Mouse (Mus musculus): ENCODE measurements at regions not wholly inside any gene's neighbourhood (a gene's known extent, or its start where the extent isn't known, plus 50 kb on each side); places are given as distances from the start of the nearest gene placed in this dataset.
"Not testable (repeated sequence)": the region's sequence is repeated elsewhere in the genome, so short reads cannot be mapped to it uniquely, and the experiment has no call there.

DNA sequence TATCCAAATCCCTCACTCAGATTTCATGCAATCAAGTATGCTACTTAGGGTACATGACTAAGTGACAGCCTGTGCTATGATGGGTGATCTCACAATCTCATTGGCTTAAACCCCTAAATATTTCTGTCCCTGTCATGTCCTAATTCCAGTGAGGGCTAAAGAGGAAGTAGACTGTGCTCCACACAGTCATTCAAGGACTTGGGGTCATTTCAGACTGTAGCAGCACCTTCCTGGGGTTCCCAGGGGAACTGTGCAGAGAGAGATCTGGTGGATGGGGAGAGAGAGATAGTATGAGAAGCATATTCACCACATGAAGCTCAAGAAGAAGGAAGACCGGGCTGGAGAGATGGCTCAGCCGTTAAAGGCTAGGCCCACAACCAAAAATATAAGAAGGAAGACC, 100.7 kb downstream of the H2al2a start:
- DNase-seq, result no peak

DNA sequence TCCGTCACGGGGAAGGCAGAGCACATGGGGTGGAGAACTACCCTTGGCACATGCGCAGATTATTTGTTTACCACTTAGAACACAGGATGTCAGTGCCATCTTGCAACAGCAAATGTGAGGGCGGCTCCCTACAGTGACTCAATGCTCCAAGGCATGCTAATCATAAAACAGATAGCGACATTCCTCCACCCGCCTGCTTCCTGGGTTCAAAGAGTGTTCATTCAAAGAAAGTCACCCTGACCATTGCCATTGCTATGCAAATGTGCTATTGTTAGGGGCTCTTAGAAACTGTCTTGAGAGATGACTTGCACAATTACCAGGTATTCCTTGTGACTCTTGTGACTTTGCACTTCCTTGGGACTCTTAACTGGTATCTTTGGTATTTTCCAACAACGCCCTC, 104.1 kb downstream of the H2al2a start:
- not testable (repeated sequence) for DNase-seq

- DNase-seq, result no peak
Measured at GRCm38 (mm10) chr2:17887699-17888098, 109.1 kb downstream of the H2al2a start.

DNA sequence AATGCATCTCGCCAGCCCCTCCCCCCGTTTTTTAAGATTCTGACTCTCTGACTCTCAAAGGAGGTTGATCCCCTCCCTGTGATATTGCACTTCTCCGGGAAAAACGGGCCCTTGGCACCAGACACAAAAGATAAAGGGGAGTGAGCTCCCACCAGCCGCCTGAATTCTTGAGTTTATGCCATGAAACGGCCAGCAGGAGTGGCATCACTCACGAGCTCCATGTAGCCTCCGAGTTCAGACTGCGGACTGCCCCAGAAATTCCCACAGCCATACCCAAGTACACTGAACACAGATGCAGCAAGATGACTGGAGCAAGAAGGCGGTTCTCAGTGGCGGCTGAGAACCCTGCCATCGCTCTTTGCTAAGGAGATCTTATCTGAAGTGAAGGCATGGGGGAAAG, 114.4 kb downstream of the H2al2a start:
- DNase-seq, result no peak

DNA sequence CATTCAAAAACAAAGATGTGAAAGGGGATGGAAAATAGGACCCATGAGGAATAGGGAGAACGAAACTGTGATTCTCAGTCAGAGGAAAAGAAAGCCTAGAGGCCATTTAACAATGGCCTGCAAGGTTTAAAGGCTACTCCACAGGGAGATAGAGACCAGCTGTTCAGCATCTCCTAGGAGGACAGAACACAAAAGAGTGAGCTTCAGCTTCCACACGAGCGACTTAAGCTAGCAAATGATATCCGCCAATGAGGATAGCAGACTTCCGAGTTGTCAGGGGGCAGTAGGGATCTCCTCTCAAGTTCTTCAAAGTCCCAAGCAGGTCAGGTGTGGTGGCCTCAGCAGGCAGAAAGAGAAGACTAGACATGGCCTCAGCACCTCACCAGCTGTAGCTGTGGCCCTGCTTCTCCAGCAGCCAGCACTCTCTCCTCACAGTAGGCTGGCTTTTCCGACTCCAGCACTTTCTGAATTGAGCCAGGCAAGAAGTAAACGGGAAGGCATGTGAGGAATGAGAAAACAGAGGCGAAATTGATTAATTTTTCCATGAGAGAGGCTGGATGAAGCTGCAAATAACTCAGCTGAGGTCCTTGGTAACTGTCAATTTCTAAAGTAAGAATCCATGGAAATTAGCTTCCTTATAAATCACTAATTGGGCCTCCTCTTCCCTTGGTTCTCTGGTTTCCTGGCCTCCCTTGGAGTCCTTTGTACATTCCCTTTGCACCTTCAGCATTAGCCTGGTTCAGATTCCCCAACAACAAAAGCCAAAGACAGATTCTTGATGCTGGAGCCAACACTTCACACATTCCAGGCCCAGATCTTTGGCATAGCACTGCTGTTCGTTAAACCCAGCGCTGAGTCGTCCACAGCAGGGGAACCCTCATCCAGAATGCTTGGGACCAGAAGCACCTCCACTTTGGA, 115.7 kb downstream of the H2al2a start:
- no peak for DNase-seq

GRCm38 (mm10) chr2:17877901-17878300, 118.9 kb downstream of the H2al2a start:
- peak; percentile 61 for DNase-seq

- DNase-seq, result no peak
Measured at GRCm38 (mm10) chr2:17876942-17877341, 119.8 kb downstream of the H2al2a start.

DNA sequence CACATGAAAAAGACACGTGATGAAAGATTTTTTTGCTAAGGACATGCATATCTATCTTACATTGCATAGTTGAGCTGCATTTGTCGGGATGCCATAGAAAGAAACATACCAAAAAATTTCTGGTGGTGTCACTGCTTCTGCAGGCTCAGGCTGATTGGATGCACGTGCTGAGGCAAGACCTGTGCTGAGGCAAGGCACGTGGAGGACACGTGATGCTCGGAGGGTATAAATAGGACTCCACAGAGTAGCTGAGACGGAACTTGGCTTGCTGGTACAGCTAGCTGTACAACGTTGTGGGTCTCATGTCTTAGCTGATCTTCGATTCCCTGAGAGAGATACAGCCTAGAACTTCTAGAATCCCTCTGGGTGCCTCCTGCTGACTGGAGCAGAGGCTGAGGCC, 120.6 kb downstream of the H2al2a start:
- DNase-seq, result no peak

DNA sequence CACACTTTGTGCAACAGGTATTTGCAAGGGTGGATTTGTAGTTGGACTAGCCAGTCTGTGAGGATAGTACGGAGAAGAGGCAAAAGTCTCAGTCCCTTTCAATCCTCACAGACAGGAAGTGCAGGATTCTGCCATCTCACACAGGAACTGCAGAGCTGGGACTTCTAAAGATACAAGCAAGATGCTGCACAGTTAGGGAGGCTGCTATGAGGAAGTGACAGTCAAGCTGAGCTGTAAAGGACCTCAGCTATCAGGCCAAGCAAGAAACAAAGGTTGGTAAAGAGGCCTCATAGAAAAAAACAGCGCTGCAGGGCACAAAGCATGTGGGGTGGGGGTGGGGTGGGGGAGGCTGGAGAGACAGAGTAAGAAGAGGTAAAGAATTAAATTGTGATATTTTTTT, 126.2 kb downstream of the H2al2a start:
- no peak for DNase-seq

DNA sequence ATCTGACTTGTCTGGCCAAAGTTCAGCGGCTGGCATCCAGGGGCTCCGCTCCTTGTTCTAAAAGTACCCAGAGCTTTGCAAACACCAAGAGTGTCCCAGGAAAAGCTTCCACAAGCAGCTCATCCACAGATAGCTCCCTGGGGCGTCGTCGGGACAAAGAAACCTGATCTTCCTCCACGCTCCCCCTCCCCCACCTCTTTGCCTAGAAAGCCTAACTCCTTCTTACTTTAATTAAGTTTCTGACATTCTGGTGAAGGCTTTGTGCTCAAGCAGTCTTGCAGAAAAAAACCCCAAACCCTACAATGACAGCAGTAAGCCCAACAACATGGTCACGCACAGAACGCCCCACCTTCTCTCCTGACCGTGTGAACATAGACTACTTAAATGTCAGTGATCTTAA, 128.6 kb downstream of the H2al2a start:
- no peak for DNase-seq

DNA sequence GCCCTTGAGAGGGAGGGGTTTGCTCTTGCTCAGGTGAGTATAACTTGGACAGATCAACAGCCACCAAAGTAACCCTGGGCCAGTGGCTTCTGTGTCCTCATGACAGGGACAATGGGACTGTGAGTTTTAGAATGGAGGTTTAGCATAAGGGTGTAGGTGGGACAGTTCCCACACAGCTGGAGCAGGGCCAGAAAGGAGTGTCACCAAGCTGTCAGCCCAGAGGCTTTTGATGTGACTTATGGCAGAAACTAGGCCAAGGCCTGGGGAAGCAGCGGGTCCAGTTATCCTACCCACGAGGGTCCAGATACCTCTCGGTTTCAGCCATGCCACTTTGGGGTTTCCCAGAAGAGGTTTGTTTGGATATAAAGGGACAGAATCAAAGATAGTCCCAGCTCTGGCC, 129.4 kb downstream of the H2al2a start:
- peak; percentile 49 for DNase-seq

- no peak for DNase-seq
Measured at GRCm38 (mm10) chr2:17861765-17862495, 130.7 kb upstream of the Nebl start.

- DNase-seq, result no peak
Measured at GRCm38 (mm10) chr2:17860922-17861559, 129.8 kb upstream of the Nebl start.

DNA sequence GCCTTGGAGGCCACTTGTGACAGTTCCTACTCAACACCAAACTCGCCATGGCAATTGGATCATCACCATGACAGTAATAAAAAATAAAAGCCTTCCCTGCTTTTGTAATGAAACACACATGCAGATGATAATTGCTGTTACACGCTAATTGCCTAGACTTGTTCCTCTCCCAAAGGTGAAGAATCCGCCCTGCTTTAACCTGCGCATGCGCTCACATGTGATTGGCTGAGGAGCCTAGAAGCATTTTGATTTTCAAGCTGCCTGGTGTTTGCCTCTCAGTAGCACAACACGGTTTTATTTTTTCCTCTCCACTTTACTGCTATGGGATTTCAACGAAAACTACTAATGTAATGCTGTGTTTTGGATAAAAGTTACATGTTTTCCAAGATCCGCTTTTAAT, 128.0 kb upstream of the Nebl start:
- no peak for DNase-seq

DNA sequence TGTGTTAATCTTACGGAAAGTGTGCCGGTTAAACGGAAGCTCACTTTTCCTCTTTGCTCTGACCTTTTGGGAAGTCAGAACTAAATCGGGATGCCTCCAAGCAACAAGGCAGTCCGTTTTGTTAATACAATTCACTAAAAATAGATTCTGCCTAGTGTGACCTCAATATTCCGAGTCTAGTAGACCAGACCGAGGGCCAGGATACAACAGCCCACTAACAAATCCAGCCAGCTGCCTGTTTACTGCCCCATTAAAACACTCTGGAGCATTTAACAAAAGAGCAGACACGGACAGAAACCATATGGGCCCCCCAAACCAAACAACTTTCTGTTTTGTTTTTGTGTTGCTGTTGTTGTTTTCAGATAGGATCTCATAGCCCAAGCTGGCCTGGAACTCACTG, 127.1 kb upstream of the Nebl start:
- DNase-seq, result peak; percentile 23

DNA sequence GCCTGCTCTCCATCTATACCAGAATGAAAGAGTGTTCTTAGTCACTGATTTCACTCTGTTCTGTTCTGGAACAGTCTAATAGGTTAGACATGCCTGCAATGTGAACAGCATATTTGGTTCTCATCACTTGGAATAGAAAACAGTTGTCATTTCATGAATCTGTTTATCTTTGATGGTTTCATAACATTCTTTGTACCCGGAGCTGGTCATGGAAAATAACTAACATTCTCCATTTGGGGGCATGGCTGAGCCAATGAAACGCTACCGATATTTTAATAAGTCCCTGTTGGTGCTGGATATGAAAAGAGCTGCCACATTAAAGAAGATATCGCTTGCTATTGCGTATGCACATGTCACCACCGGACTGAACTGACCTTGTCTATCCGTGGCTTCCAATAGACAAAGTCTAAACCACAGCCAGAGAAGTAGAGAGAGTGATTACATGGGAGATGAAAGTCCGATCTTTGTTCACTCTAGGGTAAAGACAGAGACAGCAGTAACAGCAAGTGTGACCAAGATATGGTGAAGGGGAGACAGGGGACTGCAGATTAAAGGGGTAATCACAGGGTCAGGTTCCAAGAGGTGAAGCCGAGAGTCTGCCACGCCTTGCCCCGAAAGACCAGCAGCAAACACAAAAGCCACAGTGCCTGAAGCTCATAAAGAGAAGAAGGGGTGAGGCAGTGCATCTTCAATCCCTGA, 124.5 kb upstream of the Nebl start:
- no peak for DNase-seq

GRCm38 (mm10) chr2:17854088-17854487, 122.8 kb upstream of the Nebl start:
- no peak for DNase-seq

GRCm38 (mm10) chr2:17853500-17854011, 122.3 kb upstream of the Nebl start:
- no peak for DNase-seq

GRCm38 (mm10) chr2:17852740-17853499, 121.7 kb upstream of the Nebl start:
- no peak for DNase-seq

DNA sequence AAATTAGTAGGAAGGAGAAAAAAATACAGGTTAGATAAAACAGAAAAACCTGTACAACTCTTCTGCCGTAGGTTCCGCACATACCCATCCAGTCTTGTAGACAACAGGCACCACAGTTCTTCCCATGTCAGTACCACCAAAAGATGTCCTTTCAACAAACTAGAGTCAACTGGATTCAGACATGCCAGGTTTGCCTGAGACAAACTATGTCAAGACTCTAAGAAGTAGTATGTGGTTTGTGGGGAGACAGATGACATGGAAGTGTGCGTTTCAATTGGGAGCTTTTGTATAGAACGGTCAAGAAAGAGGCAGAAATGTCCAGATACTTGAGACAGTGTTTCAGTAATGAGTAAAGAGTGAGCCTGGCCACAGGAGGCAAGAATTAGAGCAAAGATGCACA, 119.5 kb upstream of the Nebl start:
- DNase-seq, result no peak

GRCm38 (mm10) chr2:17849267-17849666, 118.0 kb upstream of the Nebl start:
- DNase-seq, result no peak

Data from adrenal gland, adult 2 months (tissue).